Mouse (Mus musculus): ENCODE data around the gene Abat.

GRCm38 (mm10) chr16:8565539-8565938, 52.3 kb downstream of the Abat start:
- no peak for TF ChIP-seq CTCF (IDR thresholded peaks at IDR 0.05)
- TF ChIP-seq POLR2A (IDR thresholded peaks at IDR 0.05; ENCODE audit: insufficient read depth, low read depth, low read length) = no peak

Measured in heart, adult 2 months (tissue).